Mouse (Mus musculus) right cerebral cortex, adult 2 months (tissue): ENCODE measurements around the gene Dnmt3c.
A peak's percentile ranks its signal among the peaks of the same experiment; 100 is the strongest.
"Not testable (repeated sequence)": the region's sequence is repeated elsewhere in the genome, so short reads cannot be mapped to it uniquely, and the experiment has no call there.

Source experiments
- DNase-seq, 2 experiments: peaks; one replicate each; pipeline ENCODE4 v3.0.0; 2021 to 2022; ENCODE audit warnings: low spot score in 2 of 2

Dnmt3c gene

GRCm38 (mm10) chr2:153696352-153696751 is at the start of gene Dnmt3c:
TSS of gene Dnmt3c (plus strand) at chr2:153696652.
- no peak for DNase-seq

DNA sequence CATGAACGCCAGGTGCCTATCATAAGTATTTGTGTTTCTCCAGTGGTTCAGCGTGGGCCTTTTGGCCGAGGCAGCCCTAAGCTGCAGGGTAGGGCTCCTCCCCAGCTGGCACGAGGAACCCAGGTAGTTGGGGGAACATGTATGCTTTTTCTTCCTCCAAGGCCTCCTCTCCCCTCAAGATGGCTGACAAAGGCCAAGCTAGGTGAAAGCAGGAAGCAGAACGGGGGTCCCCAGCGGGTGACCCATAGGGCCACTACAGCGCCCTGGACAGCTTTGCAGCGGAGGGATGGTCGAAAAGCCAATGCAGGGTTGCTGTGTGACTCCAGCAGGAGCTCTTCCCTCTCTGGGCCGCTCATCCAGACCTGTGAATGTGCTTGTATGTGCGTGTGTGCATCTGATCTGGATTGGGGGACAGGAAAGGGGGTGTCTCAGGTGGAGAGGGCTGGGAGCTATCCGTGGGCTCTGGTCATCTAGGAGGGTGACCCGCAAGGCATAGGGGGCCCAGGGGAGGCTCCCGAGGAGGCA is 47.6 kb upstream of the Dnmt3c start:
- no peak for DNase-seq

DNA sequence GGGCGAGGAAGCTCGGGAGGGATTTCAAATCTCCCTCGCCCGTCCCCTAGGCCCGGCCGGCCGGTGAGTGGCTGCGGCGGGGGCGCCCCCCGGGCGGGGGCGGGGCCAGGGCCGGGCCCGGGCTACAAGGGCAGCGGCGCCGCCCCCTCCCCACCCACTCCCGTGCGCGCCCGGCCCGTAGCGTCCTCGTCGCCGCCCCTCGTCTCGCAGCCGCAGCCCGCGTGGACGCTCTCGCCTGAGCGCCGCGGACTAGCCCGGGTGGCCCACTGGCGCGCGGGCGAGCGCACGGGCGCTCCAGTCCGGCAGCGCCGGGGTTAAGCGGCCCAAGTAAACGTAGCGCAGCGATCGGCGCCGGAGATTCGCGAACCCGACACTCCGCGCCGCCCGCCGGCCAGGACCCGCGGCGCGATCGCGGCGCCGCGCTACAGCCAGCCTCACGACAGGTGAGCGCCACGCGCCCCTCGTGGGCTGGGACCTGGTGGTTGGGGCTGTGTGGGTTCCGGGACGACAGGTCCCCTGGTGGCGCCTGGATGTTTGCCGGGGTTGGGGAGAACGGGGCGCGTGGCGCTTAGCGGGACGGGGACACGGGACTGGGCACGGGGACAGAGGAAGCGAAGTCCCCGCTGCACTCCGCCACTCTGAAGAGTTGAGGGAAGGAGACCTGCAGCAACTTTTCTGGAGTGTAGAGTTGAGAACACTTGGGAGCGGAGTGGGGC is 47.0 kb upstream of the Dnmt3c start, which contains the start of gene Dnmt3b:
Gene Dnmt3b (plus strand): TSS at position 153 of the 716 bp plus-strand sequence.
- DNase-seq, result peak; percentile 17 to 44

DNA sequence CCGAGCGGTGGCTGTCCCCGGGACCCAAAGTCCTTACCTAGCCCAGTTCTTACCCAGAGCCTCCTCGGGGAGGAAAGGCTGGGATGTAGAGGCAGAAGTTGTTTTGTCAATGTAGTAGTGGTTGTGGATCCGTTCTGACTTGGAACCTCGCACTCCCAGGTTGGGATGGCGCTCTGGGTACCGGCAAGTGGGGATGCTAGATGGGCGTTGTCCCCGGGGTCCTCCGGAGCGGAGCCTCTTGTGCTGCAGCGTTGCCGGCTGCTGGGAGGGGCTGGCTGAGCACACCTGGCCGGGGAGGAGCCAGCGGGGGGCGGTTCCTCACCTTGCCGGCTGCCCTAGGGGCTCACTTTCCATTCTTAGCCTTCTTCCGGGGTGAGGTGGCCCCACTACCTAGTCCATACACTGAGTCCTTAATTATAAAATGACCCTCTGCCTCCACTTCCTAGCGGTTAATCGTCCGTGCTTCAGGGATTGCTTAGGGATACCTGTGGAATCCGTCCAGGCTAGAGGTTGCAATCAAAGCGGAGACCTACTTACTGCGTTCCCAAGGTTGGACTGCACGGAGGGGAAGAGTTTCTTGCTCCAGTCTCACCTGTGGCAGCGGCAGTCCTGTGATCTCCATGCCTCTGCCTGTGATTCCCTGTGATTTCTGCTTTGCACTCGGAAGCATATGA is 46.3 kb upstream of the Dnmt3c start:
- no peak for DNase-seq

DNA sequence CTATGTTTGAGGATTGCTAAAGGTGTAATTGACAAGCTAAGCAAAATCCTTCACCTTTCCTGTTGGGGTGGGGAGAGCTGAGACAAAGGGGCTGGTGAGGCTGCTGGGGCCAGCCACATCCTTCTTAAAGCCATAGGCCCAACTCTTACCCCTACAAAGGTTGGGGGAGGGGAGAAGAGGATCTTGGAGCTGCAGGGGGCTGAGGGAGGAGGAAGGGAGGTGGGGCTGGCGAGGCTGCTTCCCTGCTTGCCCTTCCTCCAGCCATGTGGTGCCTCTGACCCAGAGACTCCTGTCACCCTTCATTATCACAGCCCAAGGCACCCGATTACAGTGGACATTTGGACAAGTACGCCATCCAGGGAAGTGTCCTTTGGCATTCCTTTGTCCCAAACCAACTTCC is 44.8 kb upstream of the Dnmt3c start:
- DNase-seq, result no peak

DNA sequence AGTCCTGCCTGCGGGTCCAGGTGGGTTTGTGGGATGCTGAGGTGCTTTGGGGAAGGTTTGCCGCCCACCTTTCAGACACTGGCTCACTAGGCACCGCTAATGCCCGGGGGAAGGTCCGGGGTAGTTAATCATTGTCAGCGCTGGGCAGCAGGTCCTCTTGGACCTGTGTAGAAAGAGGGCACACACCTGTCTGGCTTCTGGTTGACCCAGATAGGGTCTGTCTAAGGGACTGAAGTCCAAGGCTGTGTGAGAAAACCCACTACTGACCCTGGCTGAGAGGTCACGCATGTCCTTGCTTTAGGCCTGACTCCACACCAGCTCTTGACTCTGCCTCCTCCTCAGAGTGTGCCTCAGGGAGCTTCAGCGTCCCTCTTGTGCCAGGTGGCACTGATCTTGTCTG is 38.8 kb upstream of the Dnmt3c start:
- DNase-seq, result not testable (repeated sequence)

GRCm38 (mm10) chr2:153660616-153661015 is 35.8 kb upstream of the Dnmt3c start:
- DNase-seq, result no peak

- no peak for DNase-seq
Measured at GRCm38 (mm10) chr2:153665401-153665800, 31.1 kb upstream of the Dnmt3c start.

DNA sequence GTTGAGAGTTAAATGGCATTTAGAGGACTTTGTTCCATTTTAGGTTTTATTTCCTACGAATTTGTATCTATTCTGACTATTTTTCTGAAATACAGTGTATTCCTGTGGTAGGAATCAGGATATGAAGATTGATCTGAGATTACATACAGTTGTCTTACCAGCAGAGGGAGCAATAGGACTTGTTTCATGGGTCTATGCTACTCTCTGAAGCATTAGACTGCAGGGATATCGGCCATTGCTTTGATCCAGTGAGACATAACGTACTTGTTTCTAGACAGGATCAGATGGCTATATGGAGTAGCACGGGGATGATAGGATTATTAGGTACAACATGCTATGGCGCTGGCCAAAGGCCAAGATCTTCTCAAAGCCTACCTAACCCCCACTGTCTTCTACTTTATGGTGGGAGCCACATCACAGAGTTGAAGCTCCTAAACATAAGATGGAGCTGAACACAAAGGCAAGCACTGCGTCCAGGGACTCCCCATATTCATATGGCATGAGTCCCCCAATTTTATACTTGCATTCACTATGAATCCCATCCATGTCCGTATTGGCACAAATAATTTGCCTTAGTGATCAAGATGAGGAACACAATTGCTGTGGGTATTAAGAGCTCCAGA is 27.6 kb upstream of the Dnmt3c start:
- DNase-seq, result peak; percentile 17 to 35

- DNase-seq, result no peak
Measured at GRCm38 (mm10) chr2:153670111-153670510, 26.3 kb upstream of the Dnmt3c start.

- no peak for DNase-seq
Measured at GRCm38 (mm10) chr2:153672619-153673018, 23.8 kb upstream of the Dnmt3c start.

- not testable (repeated sequence) for DNase-seq
Measured at GRCm38 (mm10) chr2:153675364-153675763, 21.1 kb upstream of the Dnmt3c start.

DNA sequence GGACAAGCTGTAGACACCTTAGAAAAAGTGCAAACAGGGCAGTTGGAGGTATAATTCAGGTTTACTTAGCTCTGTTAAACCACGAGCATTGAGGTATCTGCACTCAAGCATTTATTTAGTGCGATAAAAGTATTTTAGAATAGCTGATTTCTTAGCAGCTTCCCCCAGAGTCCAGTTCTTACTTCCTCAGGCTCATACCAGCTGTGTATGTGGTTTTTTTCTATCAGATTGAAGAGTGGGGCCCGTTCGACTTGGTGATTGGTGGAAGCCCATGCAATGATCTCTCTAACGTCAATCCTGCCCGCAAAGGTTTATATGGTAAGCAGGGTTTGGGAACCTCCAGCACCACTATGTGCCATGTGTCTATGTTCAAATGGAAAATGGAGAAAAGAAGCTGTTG is 19.5 kb upstream of the Dnmt3c start:
- no peak for DNase-seq

DNA sequence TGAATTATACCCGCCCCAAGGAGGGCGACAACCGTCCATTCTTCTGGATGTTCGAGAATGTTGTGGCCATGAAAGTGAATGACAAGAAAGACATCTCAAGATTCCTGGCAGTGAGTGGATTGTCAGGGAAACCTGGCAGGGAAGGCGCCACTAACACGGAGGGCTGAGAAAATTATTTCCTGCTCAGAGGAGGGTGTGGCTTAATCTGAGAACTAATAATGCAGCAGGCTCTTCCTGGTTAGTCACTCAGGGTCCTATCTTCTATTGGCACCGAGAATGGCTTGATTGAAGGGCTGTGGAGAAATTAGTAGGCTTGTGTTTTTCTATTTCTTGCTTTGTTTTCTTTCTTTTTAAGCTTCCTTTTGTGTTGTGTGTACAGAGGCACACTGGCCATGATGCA is 18.9 kb upstream of the Dnmt3c start:
- DNase-seq, result no peak

DNA sequence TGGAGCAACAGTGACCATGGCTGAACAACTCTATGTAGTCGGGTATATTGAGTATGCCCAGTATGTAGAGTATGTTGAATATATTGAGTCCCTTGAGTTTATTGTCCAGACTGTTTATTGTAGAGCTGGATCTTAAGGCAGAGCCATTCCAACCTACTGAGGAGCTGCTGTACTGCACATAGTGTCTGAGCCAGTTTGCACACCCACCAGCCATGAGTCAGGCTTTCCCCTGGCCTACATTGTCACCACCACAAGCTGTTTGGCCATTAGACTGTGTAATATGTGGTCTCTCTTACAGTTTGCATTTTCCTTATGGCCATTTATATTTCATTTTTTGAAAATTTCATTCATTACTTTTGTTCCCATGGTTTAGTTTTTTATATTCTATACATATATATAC is 16.5 kb upstream of the Dnmt3c start:
- peak; percentile 52 to 65 for DNase-seq

DNA sequence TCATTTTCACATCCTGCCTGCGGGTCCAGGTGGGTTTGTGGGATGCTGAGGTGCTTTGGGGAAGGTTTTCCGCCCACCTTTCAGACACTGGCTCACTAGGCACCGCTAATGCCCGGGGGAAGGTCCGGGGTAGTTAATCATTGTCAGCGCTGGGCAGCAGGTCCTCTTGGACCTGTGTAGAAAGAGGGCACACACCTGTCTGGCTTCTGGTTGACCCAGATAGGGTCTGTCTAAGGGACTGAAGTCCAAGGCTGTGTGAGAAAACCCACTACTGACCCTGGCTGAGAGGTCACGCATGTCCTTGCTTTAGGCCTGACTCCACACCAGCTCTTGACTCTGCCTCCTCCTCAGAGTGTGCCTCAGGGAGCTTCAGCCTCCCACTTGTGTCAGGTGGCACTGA is 3.0 kb upstream of the Dnmt3c start:
- DNase-seq, result not testable (repeated sequence)

DNA sequence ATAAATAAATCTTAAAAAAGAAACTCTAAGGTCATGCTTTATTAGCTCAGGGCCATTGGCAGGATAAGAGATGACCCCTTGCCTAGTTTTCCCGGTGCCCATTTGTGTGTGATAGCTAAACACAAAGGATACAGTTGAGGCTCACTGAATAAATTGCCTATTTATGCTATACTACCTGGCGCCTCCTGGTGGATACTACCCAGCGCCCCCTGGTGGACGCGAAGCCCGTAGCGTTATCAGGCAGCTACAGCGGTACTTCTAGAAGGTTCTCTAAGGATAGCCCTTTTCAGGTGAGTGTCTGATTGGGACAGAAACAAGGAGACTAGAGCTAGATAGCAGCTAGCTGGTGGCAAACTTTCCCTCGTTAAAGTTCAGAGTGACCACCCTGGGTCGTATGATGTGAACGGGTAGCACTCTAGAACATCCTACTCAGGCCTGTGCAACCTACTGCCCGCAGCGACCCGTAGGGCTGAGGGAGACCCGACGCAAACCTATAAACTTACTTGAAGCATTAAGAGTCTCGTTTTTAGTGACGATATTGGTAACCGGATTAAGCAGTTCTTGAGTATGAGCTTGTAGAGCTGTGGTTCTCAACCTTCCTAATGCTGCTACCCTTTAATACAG is 1.9 kb upstream of the Dnmt3c start:
- no peak for DNase-seq

GRCm38 (mm10) chr2:153703389-153703788 is 6.9 kb downstream of the Dnmt3c start:
- DNase-seq, result no peak

DNA sequence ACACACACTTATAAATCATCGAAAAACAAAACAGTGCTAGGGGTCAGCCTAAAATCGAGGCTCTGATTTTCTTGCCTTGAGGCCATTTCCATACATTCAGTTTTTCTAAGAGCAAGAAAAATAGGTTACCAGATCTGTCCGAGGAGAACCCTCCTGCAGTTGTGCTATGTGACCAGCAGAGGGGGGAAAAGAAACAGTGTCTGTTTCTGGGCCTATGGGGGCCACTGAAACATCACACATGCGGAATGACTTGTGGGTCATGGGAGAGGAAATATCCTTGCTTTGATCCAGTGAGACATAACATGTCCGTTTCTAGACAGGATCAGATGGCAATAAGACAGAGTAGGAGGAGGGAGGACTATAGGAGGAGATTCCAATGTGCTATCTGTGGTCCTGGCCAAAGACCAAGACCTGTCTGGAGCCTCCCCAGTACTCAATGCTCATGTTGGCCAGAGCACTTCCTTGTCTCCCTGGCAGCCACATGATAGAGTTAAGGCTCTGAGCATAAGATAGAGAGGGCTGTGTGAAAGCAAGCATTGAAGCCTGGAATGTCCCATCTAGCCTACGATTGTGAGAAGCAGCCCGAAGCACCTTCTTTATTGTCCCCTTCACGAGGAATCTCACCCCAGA is 14.4 kb downstream of the Dnmt3c start:
- DNase-seq, result peak; percentile 17 to 25

DNA sequence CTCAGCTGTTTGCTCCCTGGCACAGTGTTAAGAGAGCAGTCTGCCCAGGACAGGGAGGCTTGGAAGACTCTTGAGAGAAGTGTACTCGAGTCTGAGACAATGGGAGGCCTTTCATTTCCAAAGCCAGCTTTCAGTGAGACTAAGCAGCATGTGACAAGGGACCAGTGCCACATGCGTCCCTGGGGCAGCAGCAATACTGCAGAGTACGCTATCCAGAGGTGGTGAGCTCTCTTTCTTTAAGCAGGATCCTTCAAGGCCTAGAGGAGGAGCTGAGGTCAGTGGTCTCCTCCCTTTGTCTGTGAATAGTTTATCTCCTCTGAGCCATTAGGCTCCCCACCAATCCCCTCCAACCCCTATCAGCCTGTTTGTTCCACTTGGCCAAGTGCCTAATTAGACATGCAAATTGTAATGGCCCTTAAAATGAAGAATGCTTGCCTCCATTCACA is 16.2 kb downstream of the Dnmt3c start:
- peak; percentile 3 to 10 for DNase-seq

GRCm38 (mm10) chr2:153713227-153713626 is 16.8 kb downstream of the Dnmt3c start:
- peak; percentile 34 to 56 for DNase-seq

GRCm38 (mm10) chr2:153717861-153718260 is 21.4 kb downstream of the Dnmt3c start:
- DNase-seq, result not testable (repeated sequence)
